Mouse (Mus musculus) forebrain, postnatal 0 days (tissue): ENCODE measurements around the gene Trpm3. TPM values are rescaled to one million over a fixed set of nuclear protein-coding genes. Genes with fewer than 3 reads are reported as not detected.

Source experiments
- ATAC-seq: fragments of 200-750 bp; cut with Nextera tagmentation; 2 replicates; pipeline ENCODE4 v1.8.0; 2017; ENCODE audit warnings: mild to moderate bottlenecking, moderate library complexity
- DNase-seq: peaks from one replicate; pipeline ENCODE4 v3.0.0-alpha.2; 2015
- H3K27ac ChIP-seq: fragments of 300-500 bp; sonication (generic); 2 replicates; pipeline ENCODE4 v1.5.1; 2014; ENCODE audit warnings: low read depth, mild to moderate bottlenecking, antibody characterized with exemption, low read length, moderate library complexity, mixed read lengths
- H3K27me3 ChIP-seq: fragments of 300-500 bp; sonication (generic); 2 replicates; pipeline ENCODE4 v1.6.1; 2014; ENCODE audit warnings: mild to moderate bottlenecking, low read length, mixed read lengths; ENCODE audit not compliant: insufficient read depth
- H3K36me3 ChIP-seq: fragments of 300-500 bp; sonication (generic); 2 replicates; pipeline ENCODE4 v1.6.1; 2014; ENCODE audit warnings: mild to moderate bottlenecking, moderate library complexity; ENCODE audit not compliant: insufficient read depth
- H3K4me1 ChIP-seq: fragments of 300-500 bp; sonication (generic); 2 replicates; pipeline ENCODE4 v1.6.1; 2014; ENCODE audit warnings: antibody characterized with exemption; ENCODE audit not compliant: insufficient read depth
- H3K4me2 ChIP-seq: fragments of 300-500 bp; sonication (generic); 2 replicates; pipeline ENCODE4 v1.6.1; 2014; ENCODE audit warnings: low read depth, mild to moderate bottlenecking, moderate library complexity
- H3K4me3 ChIP-seq: fragments of 300-500 bp; sonication (generic); 2 replicates; pipeline ENCODE4 v1.5.1; 2014; ENCODE audit warnings: low read depth, low read length, mixed read lengths
- H3K9ac ChIP-seq: fragments of 300-500 bp; sonication (generic); 2 replicates; pipeline ENCODE4 v1.6.1; 2014; ENCODE audit warnings: mild to moderate bottlenecking
- H3K9me3 ChIP-seq: fragments of 300-500 bp; sonication (generic); 2 replicates; pipeline ENCODE4 v1.6.1; 2016; ENCODE audit warnings: low read length
- CTCF ChIP-seq: sonication (generic); IDR thresholded peaks from 2 replicates; pipeline ENCODE4 v1.5.1; 2016; ENCODE audit warnings: antibody characterized with exemption, control low read depth, low read depth
- WGBS: fragments of 180-500 bp; shearing (Covaris S2); extraction: QIAGEN DNeasy Blood & Tissue Kit; methylation state at CpG from one replicate; pipeline ENCODE4 v1.1.7; 2014; 5-methylcytosine and 5-hydroxymethylcytosine counted together
- polyA plus RNA-seq: library from polyadenylated mRNA; unstranded; fragments of >200 nt; fragmentation: Nextera tagmentation; extraction: Ambion mirVana; gene quantifications from 2 replicates; pipeline ENCODE4 v1.2.1, GENCODE M21; 2015
- total RNA-seq: library from RNA; depleted of rRNA; stranded (reverse); fragments of >200 nt; gene quantifications from 2 replicates; pipeline ENCODE4 v1.2.3, GENCODE M21; 2014

The Trpm3 gene
- total and polyA plus RNA-seq, 2 experiments from 2014 or later: 25.6 to 39.7 TPM

DNA sequence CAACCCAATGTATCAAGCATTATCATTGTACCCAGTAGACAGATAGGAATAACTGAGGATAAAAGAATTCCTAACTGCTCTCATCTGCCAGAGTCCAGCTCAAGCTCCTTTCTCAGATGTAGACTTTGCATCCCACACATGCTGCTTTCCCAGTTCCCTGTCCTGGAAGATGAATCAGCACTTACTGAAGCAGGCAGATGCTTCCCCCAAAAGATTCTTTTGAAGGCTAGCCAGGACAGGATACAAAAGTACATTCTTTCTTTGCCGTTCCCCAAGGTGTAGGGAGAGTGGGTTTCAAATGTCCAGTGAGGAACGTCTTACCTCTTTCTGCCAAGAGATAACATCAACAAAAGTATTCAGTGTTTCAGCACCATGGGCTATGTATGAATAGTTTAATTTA is 556.6 kb downstream of the Trpm3 start:
- Histone ChIP-seq H3K36me3 (no peaks in the 10 kb centered on the region), H3K9me3 (no peaks in the 10 kb centered on the region), H3K27ac (no peak overlapping the region), H3K4me1 (no peaks in the 10 kb centered on the region), H3K27me3 (no peaks in the 10 kb centered on the region), H3K4me3 (no peak overlapping the region), H3K9ac (no peak overlapping the region), H3K4me2 (no peak overlapping the region)
- 52% methylated on average over 2 of the region's 2 CpGs for WGBS
- TF ChIP-seq CTCF: no peak
- DNase-seq: no peak
- ATAC-seq: no peak

DNA sequence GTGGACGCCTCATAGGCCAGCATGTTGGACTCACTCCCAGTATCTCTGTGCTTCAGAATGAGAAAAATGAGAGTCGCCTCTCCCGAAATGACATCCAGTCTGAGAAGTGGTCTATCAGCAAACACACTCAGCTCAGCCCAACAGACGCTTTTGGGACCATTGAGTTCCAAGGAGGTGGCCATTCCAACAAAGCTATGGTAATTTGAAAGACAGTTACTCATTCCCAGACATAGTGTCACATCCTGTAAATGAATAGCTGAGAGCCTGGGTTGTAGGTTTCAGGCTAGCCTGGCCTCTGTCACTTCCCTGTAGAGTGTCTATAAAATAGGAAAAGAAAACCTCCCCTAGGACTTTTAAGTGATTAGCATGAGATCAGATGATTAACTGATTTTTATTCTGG is 559.9 kb downstream of the Trpm3 start:
- ATAC-seq (no peak), DNase-seq (no peak)
- H3K27me3 ChIP-seq: no peaks in the 10 kb centered on the region
- no peaks in the 10 kb centered on the region for H3K9me3 ChIP-seq
- 87% methylated on average over 4 of the region's 4 CpGs for WGBS
- no peak overlapping the region for H3K27ac ChIP-seq
- no peak for TF ChIP-seq CTCF
- no peak overlapping the region for H3K4me2 ChIP-seq
- H3K9ac ChIP-seq: no peak overlapping the region
- H3K36me3 ChIP-seq: no peaks in the 10 kb centered on the region
- 0 out of 2 replicates have a peak, but pooled peaks cover 2% of the 10 kb centered on the region for H3K4me1 ChIP-seq
- H3K4me3 ChIP-seq: no peak overlapping the region

DNA sequence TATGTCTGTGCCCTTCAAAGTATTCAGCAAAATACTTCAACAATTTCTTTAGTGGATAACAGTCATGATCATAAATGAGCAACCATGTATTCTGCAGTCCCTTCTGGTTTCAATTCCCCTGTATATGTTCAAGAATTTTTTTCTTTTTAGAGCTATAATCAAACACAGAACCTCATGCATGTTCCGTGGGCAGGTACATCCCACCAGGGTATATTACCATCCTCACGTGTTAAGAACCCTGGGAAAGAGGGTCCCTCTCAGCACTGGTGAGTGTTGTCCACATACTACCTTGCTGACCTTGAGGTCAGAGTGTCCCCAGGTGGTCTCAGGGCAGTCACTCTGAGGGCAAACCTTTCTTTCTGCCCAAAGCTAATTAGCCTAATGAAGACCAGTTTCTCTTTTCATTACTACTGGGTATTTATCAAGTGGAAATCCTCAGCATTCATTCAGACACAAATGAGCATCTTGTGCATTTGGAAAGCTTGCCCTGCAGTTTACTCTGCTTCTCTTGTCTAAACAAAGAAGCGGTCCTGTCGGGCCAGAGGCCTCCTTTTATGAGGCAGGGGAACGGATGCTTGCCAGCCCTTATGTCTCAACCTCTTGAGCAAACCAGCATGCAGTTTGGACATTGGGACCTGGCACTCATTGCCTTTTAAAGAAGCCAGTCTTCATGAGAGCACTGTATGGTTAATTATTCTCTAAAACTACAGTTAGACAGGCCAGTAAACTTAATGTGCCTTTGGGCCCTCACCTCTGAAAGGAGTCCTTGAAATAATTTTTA is 562.2 kb downstream of the Trpm3 start:
- H3K9ac ChIP-seq: no peak overlapping the region
- 12% methylated on average over 5 of the region's 5 CpGs for WGBS
- H3K36me3 ChIP-seq: no peaks in the 10 kb centered on the region
- H3K4me2 ChIP-seq: no peak overlapping the region
- no peak overlapping the region for H3K27ac ChIP-seq
- no peaks in the 10 kb centered on the region for H3K9me3 ChIP-seq
- DNase-seq (peak; percentile 25), ATAC-seq (peak; percentile 51)
- no peak overlapping the region for H3K4me3 ChIP-seq
- TF ChIP-seq CTCF: no peak
- 0 out of 2 replicates have a peak, but pooled peaks cover 8% of the 10 kb centered on the region for H3K4me1 ChIP-seq
- H3K27me3 ChIP-seq: no peaks in the 10 kb centered on the region

DNA sequence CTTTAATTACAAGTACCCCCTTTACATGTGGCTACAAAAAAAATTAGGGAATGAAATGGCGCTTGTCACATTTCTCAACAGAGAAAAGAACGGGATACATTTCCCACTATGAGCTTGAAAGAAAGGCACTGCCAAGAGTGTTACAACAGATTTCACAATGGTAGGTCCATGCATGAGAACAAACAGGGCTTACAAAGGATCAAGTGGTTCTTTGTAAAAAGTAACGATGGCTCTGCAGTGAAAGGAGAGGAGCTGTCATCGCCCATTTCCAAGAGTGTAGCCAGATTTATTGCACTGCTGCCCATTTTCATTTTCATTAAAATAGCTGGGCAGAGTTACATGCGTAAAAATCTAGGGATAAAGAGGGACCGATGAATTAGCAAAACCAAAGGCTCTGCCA is 565.0 kb downstream of the Trpm3 start:
- no peak overlapping the region for H3K4me2 ChIP-seq
- no peaks in the 10 kb centered on the region for H3K27me3 ChIP-seq
- no peaks in the 10 kb centered on the region for H3K9me3 ChIP-seq
- H3K9ac ChIP-seq: no peak overlapping the region
- no peaks in the 10 kb centered on the region for H3K36me3 ChIP-seq
- ATAC-seq (no peak), DNase-seq (no peak)
- 0 out of 2 replicates have a peak, but pooled peaks cover 8% of the 10 kb centered on the region for H3K4me1 ChIP-seq
- no peak for TF ChIP-seq CTCF
- H3K27ac ChIP-seq: peak overlapping the region; percentile 9; the same call in 1 of the 2 replicates
- H3K4me3 ChIP-seq: no peak overlapping the region
- WGBS: 15% methylated on average over 6 of the region's 6 CpGs

DNA sequence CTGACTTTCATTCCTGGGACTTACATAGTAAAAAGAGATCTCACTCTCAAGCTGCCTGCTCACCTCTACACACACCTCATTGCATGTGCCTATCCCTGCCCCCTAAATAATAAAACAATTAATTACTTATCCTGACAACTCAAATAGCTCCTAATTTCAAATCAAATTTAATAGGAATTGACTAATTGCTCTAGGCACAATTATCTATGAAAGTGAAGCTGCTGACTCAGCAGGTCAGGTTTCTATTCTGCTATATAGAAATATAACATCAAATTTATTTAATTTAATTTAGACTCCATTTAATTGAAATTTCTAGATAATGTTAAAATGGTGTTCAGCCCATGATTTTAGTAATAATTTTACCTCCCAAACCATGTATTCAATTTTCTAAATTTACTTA is 566.6 kb downstream of the Trpm3 start:
- no peaks in the 10 kb centered on the region for H3K9me3 ChIP-seq
- no peak overlapping the region for H3K9ac ChIP-seq
- H3K27me3 ChIP-seq: no peaks in the 10 kb centered on the region
- no peak overlapping the region for H3K4me2 ChIP-seq
- H3K4me3 ChIP-seq: no peak overlapping the region
- ATAC-seq (no peak), DNase-seq (no peak)
- no peak for TF ChIP-seq CTCF
- 0 out of 2 replicates have a peak, but pooled peaks cover 8% of the 10 kb centered on the region for H3K4me1 ChIP-seq
- no peaks in the 10 kb centered on the region for H3K36me3 ChIP-seq
- no peak overlapping the region for H3K27ac ChIP-seq

DNA sequence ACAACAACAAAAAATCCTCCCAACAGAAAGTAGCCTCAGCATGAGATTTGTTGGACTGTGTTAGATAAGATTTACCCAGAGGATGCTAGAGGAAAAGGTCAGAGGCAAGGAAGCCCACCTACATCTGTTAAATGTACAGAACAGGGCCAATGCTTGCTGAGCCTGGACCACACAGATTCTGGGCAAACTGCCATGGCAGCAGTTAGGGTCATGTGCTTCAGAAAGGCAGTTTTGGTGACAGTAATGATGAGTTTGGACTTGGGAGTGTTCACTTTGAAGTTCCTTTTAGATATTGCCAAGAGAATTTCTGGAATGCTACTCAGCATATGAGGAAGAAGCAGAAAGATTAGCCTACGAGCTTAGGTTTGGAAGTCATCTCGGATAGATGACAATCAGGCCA is 580.2 kb downstream of the Trpm3 start:
- WGBS: 75% methylated on average over 2 of the region's 2 CpGs
- no peak overlapping the region for H3K9ac ChIP-seq
- no peak overlapping the region for H3K27ac ChIP-seq
- DNase-seq: no peak
- H3K27me3 ChIP-seq: no peaks in the 10 kb centered on the region
- H3K4me3 ChIP-seq: no peak overlapping the region
- no peak for TF ChIP-seq CTCF
- H3K4me2 ChIP-seq: no peak overlapping the region
- no peak for ATAC-seq
- H3K36me3 ChIP-seq: no peaks in the 10 kb centered on the region
- H3K9me3 ChIP-seq: no peaks in the 10 kb centered on the region
- H3K4me1 ChIP-seq: no peaks in the 10 kb centered on the region

DNA sequence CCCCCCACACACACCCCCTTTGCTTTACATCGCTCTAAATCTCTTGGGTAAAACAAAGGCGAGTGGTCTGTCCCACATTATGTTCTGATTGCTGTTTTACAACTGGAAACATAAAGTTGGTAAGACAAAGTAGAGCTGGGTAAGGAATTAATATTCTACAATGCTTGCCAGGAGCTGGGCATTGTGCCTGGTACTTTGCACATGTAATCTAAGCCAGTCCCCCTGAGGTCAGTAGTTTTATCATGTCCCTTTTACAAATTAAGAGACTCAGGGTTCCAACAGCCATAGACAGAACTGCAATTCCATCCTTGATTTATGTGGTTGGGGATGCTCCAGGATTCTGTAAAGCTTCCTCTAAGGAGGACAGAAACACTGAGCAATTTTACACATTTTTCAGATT is 591.0 kb downstream of the Trpm3 start:
- no peak for TF ChIP-seq CTCF
- H3K36me3 ChIP-seq: no peaks in the 10 kb centered on the region
- no peaks in the 10 kb centered on the region for H3K27me3 ChIP-seq
- DNase-seq: no peak
- H3K4me3 ChIP-seq: no peak overlapping the region
- H3K4me2 ChIP-seq: no peak overlapping the region
- WGBS: 51% methylated on average over 2 of the region's 2 CpGs
- ATAC-seq: no peak
- no peaks in the 10 kb centered on the region for H3K9me3 ChIP-seq
- H3K27ac ChIP-seq: no peak overlapping the region
- no peaks in the 10 kb centered on the region for H3K4me1 ChIP-seq
- no peak overlapping the region for H3K9ac ChIP-seq
